Mouse (Mus musculus) erythroblast, embryonic 14.5 days (primary cell): ENCODE measurements around the gene Gpsm3.

Experiments used
- GATA1 ChIP-seq: IDR thresholded peaks from 2 replicates; pipeline ENCODE4 v1.6.1; 2012; ENCODE audit warnings: low read length, inconsistent platforms, mixed read lengths
- TAL1 ChIP-seq: IDR thresholded peaks from 3 replicates; pipeline ENCODE4 v1.6.1; 2012; ENCODE audit warnings: low read length, inconsistent platforms, mixed read lengths

GRCm38 (mm10) chr17:34628644-34628967, 39.0 kb downstream of the Gpsm3 start:
- TF ChIP-seq TAL1, result no peak
- TF ChIP-seq GATA1, result no peak
